Mouse (Mus musculus) bone marrow macrophage, adult 2 months (primary cell): ENCODE data around the gene Gnb2.

Experiments
- CTCF ChIP-seq: IDR thresholded peaks from 2 replicates; pipeline ENCODE4 v1.5.1; 2012; ENCODE audit warnings: low read depth, mild to moderate bottlenecking, low read length, moderate library complexity
- POLR2A ChIP-seq: IDR thresholded peaks from 2 replicates; pipeline ENCODE4 v1.6.1; 2012; ENCODE audit warnings: mild to moderate bottlenecking, low read depth, low read length, borderline replicate concordance

DNA sequence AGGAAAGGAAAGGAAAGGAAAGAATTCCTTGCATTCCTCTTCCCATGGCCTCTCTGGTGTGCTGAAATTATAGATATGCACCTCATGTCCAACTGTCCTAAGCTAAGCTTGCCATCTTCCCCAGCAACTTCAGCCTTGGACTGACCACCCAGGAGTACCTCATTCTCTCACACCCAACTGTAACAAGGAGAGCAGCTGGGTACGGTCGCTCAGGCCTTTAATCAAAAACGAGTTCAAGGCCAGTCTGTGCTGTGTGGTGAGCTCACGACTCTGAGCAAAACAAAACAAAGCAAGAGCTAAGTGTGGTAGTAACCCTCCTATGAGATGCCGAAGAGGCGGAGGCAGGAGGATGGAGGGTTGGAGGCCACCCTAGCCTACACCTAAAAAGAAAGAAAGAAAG, 7.7 kb upstream of the Gnb2 start:
- TF ChIP-seq CTCF (no peak), POLR2A (no peak)
